Mouse (Mus musculus) limb, embryonic 14.5 days (tissue): ENCODE data around the gene Ncoa1. TPM values are rescaled to one million over a fixed set of nuclear protein-coding genes. Genes with fewer than 3 reads are reported as not detected.

ENCODE experiments used
- ATAC-seq: fragments of 200-750 bp; cut with Nextera tagmentation; 2 replicates; pipeline ENCODE4 v1.8.0; 2017; ENCODE audit warnings: low read depth, moderate number of reproducible peaks, moderate TSS enrichment; ENCODE audit not compliant: low FRiP score
- DNase-seq: peaks from one replicate; pipeline ENCODE4 v3.0.0-alpha.2; 2015; ENCODE audit warnings: low spot score
- H3K27ac ChIP-seq: fragments of 300-500 bp; sonication (generic); replicated peaks from 2 replicates; pipeline ENCODE4 v1.5.1; 2014; ENCODE audit warnings: low read depth, mild to moderate bottlenecking, low read length, moderate library complexity, mixed read lengths
- H3K27me3 ChIP-seq: fragments of 300-500 bp; sonication (generic); 2 replicates; pipeline ENCODE4 v1.6.1; 2014; ENCODE audit warnings: low read length, mixed read lengths; ENCODE audit not compliant: control insufficient read depth, insufficient read depth
- H3K36me3 ChIP-seq: fragments of 300-500 bp; sonication (generic); 2 replicates; pipeline ENCODE4 v1.6.1; 2014; ENCODE audit warnings: mild to moderate bottlenecking, low read length, moderate library complexity, mixed read lengths; ENCODE audit not compliant: control insufficient read depth, insufficient read depth
- H3K4me1 ChIP-seq: fragments of 300-500 bp; sonication (generic); 2 replicates; pipeline ENCODE4 v1.6.1; 2014; ENCODE audit warnings: antibody characterized with exemption, low read length, mixed read lengths; ENCODE audit not compliant: control insufficient read depth, insufficient read depth
- H3K4me2 ChIP-seq: fragments of 300-500 bp; sonication (generic); replicated peaks from 2 replicates; pipeline ENCODE4 v1.6.1; 2014; ENCODE audit warnings: low read depth, mild to moderate bottlenecking, low read length, moderate library complexity; ENCODE audit not compliant: severe bottlenecking
- H3K4me3 ChIP-seq: fragments of 300-500 bp; sonication (generic); replicated peaks from 2 replicates; pipeline ENCODE4 v1.5.1; 2014; ENCODE audit warnings: low read length
- H3K9ac ChIP-seq: fragments of 300-500 bp; sonication (generic); 2 replicates; pipeline ENCODE4 v1.6.1; 2014; ENCODE audit warnings: mild to moderate bottlenecking, low read depth, low read length, moderate library complexity; ENCODE audit not compliant: severe bottlenecking
- H3K9me3 ChIP-seq: fragments of 300-500 bp; sonication (generic); 2 replicates; pipeline ENCODE4 v1.6.1; 2016; ENCODE audit warnings: low read length; ENCODE audit not compliant: control insufficient read depth
- POLR2A ChIP-seq: fragments of 200-500 bp; IDR thresholded peaks from 2 replicates; pipeline ENCODE4 v1.8.0; 2012; ENCODE audit warnings: inconsistent platforms, mild to moderate bottlenecking, moderate library complexity, borderline replicate concordance; ENCODE audit not compliant: insufficient read depth, insufficient read length; ENCODE audit errors: extremely low read depth
- WGBS: fragments of 180-500 bp; shearing (Covaris S2); extraction: QIAGEN DNeasy Blood & Tissue Kit; methylation state at CpG from one replicate; pipeline ENCODE4 v1.1.7; 2014; 5-methylcytosine and 5-hydroxymethylcytosine counted together
- polyA plus RNA-seq, 2 experiments: library from polyadenylated mRNA; depleted of rRNA in 1 of 2; stranded (reverse) in 1 of 2; unstranded in 1 of 2; fragments of >200 nt; fragmentation: Nextera tagmentation in 1 of 2; extraction: Ambion mirVana in 1 of 2; gene quantifications; 2 replicates each; pipeline versions ENCODE4 v1.2.1 to v1.2.3; 2012 to 2014

Gene Ncoa1
- polyA plus RNA-seq, 2 experiments = 26.3 to 26.9 TPM

DNA sequence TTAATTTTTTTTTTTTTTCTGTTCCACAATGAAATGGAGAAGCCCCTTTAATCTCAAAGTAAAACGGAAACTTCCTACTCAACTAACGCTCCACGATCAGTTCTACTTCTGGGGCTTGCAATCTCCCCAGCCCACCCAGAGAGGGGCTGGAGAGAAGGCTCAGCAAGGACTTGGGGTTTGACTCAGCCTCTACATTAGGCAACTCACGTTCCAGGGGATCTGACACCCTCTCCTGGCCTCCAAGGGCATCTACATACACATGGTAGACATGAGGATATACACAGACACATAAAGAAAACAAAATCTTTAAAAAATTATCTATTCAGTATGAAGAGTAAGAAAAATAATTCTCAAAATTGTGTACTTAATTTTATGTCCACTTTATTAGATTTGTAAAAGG, 73.8 kb downstream of the Ncoa1 start:
- no peak for TF ChIP-seq POLR2A
- H3K36me3 ChIP-seq = no peaks in the 10 kb centered on the region
- DNase-seq = no peak
- ATAC-seq = no peak
- H3K9me3 ChIP-seq = no peaks in the 10 kb centered on the region
- no peak overlapping the region for H3K4me3 ChIP-seq
- H3K27ac ChIP-seq = no peak overlapping the region
- H3K4me2 ChIP-seq = no peak overlapping the region
- H3K4me1 ChIP-seq = no peaks in the 10 kb centered on the region
- H3K27me3 ChIP-seq = no peaks in the 10 kb centered on the region
- no peak overlapping the region for H3K9ac ChIP-seq
- 60% methylated on average over 4 of the region's 4 CpGs for WGBS

DNA sequence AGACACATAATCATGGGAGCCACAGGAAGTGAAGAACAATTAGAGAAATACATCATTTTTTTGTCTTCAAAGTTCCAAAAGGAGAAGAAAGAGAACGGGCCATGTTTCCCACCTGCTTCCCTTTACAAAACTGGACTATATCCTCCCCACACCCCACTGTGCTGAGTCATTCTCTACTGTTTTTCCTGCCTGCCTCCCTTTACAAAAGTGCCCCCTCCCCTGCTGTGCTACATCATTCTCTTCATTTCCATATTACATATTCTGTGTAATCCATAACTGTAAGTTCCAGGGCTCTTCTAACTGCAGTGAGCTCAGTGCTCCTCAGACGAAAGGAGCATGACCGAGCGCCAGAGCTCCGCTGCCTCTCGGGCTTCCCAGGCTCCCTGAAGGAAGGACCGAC, 80.8 kb downstream of the Ncoa1 start:
- no peak for ATAC-seq
- no peak overlapping the region for H3K4me3 ChIP-seq
- H3K4me1 ChIP-seq = no peaks in the 10 kb centered on the region
- TF ChIP-seq POLR2A = no peak
- no peak for DNase-seq
- WGBS = 78% methylated on average over 7 of the region's 7 CpGs
- no peaks in the 10 kb centered on the region for H3K27me3 ChIP-seq
- no peaks in the 10 kb centered on the region for H3K36me3 ChIP-seq
- no peak overlapping the region for H3K27ac ChIP-seq
- no peak overlapping the region for H3K4me2 ChIP-seq
- no peak overlapping the region for H3K9ac ChIP-seq
- no peaks in the 10 kb centered on the region for H3K9me3 ChIP-seq

DNA sequence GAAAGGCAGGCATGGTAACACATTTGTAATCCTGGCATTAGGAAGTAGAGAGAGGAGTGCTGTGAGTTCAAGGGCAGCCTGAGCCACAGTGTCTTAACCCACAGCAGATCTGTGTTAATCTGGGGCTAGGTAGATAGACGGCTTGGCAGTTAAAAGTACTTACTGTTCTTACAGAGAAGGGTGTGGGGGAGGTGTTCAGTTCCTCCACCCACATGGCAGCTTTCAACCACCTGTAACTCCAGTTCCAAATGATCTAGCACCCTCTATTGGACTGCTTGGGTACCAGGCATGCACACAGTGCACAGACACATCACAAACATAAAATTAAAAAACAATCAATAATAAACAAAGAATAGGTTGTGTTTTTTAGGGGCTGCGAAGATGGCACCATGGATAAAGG, 84.4 kb downstream of the Ncoa1 start:
- DNase-seq = no peak
- Histone ChIP-seq H3K27ac (no peak overlapping the region), H3K9me3 (no peaks in the 10 kb centered on the region), H3K36me3 (no peaks in the 10 kb centered on the region), H3K4me1 (no peaks in the 10 kb centered on the region; the same call in 1 of the 2 replicates), H3K4me3 (no peak overlapping the region), H3K9ac (no peak overlapping the region), H3K27me3 (no peaks in the 10 kb centered on the region), H3K4me2 (no peak overlapping the region)
- WGBS = 54% methylated on average over 2 of the region's 2 CpGs
- ATAC-seq = no peak
- no peak for TF ChIP-seq POLR2A

DNA sequence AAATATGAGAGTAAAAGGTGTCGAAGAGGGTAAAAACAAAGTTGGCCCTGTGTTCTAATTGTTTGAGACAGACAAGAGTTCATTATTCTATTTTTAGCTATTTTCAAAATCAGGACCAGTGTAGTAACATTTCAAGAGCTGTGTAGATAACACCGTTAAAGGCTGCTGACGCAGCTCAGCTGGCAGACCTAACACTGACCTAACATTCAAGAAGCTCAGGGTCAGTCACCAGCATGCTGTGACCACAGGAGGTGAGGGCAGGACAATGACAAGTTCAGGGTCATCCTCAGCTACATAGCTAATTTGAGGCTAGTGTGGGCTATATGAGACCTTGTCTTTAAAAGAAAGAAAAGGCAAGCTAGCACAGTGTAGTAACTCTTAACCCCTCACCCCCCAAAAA, 84.9 kb downstream of the Ncoa1 start:
- Histone ChIP-seq H3K36me3 (no peaks in the 10 kb centered on the region), H3K4me3 (no peak overlapping the region), H3K9ac (no peak overlapping the region), H3K27me3 (no peaks in the 10 kb centered on the region), H3K4me1 (no peaks in the 10 kb centered on the region; the same call in 1 of the 2 replicates), H3K9me3 (no peaks in the 10 kb centered on the region), H3K27ac (no peak overlapping the region), H3K4me2 (no peak overlapping the region)
- no peak for ATAC-seq
- whole genome bisulfite sequencing = 84% methylated on average over 3 of the region's 3 CpGs
- no peak for DNase-seq
- no peak for TF ChIP-seq POLR2A

GRCm38 (mm10) chr12:4391256-4391655, 85.7 kb downstream of the Ncoa1 start:
- Histone ChIP-seq H3K9ac (no peak overlapping the region), H3K4me3 (no peak overlapping the region), H3K9me3 (no peaks in the 10 kb centered on the region), H3K4me2 (no peak overlapping the region), H3K27ac (no peak overlapping the region), H3K36me3 (no peaks in the 10 kb centered on the region), H3K4me1 (peaks cover 4% of the 10 kb centered on the region), H3K27me3 (no peaks in the 10 kb centered on the region)
- DNase-seq (no peak), ATAC-seq (no peak)
- 57% methylated on average over 4 of the region's 4 CpGs for WGBS
- no peak for TF ChIP-seq POLR2A

- H3K36me3 ChIP-seq = no peaks in the 10 kb centered on the region
- H3K9ac ChIP-seq = no peak overlapping the region
- WGBS = 56% methylated on average over 5 of the region's 5 CpGs
- no peaks in the 10 kb centered on the region for H3K9me3 ChIP-seq
- no peak for DNase-seq
- H3K4me1 ChIP-seq = peaks cover 4% of the 10 kb centered on the region
- TF ChIP-seq POLR2A = no peak
- H3K27me3 ChIP-seq = no peaks in the 10 kb centered on the region
- H3K27ac ChIP-seq = no peak overlapping the region
- no peak overlapping the region for H3K4me2 ChIP-seq
- no peak overlapping the region for H3K4me3 ChIP-seq
- ATAC-seq = no peak
Observed at GRCm38 (mm10) chr12:4390721-4391120, 86.3 kb downstream of the Ncoa1 start.
